Mouse (Mus musculus) hindbrain, embryonic 16.5 days (tissue): ENCODE data around the gene Ndrg3. TPM values are rescaled to one million over a fixed set of nuclear protein-coding genes. Genes with fewer than 3 reads are reported as not detected.

Source experiments
- ATAC-seq: fragments of 200-750 bp; cut with Nextera tagmentation; 2 replicates; pipeline ENCODE4 v1.8.0; 2017; ENCODE audit warnings: moderate TSS enrichment, moderate library complexity
- H3K27ac ChIP-seq: fragments of 300-500 bp; sonication (generic); 2 replicates; pipeline ENCODE4 v1.5.1; 2014; ENCODE audit warnings: low read depth, mild to moderate bottlenecking, control low read depth, low read length, moderate library complexity
- H3K27me3 ChIP-seq: fragments of 300-500 bp; sonication (generic); replicated peaks from 2 replicates; pipeline ENCODE4 v1.6.1; 2014; ENCODE audit warnings: low read length; ENCODE audit not compliant: control insufficient read depth, insufficient read depth
- H3K36me3 ChIP-seq: fragments of 300-500 bp; sonication (generic); 2 replicates; pipeline ENCODE4 v1.6.1; 2014; ENCODE audit warnings: mild to moderate bottlenecking, low read length, moderate library complexity, mixed read lengths; ENCODE audit not compliant: control insufficient read depth, insufficient read depth
- H3K4me1 ChIP-seq: fragments of 300-500 bp; sonication (generic); 2 replicates; pipeline ENCODE4 v1.6.1; 2014; ENCODE audit warnings: low read depth, low read length; ENCODE audit not compliant: control insufficient read depth, insufficient read depth
- H3K4me2 ChIP-seq: fragments of 300-500 bp; sonication (generic); 2 replicates; pipeline ENCODE4 v1.6.1; 2014; ENCODE audit warnings: mild to moderate bottlenecking, low read length, control low read depth, moderate library complexity
- H3K4me3 ChIP-seq: fragments of 300-500 bp; sonication (generic); 2 replicates; pipeline ENCODE4 v1.5.1; 2014; ENCODE audit warnings: mild to moderate bottlenecking, low read length, control low read depth, moderate library complexity
- H3K9ac ChIP-seq: fragments of 300-500 bp; sonication (generic); 2 replicates; pipeline ENCODE4 v1.6.1; 2014; ENCODE audit warnings: low read depth, mild to moderate bottlenecking, control low read depth, low read length, moderate library complexity
- H3K9me3 ChIP-seq: fragments of 300-500 bp; sonication (generic); 2 replicates; pipeline ENCODE4 v1.6.1; 2014; ENCODE audit warnings: mild to moderate bottlenecking, low read length, moderate library complexity; ENCODE audit not compliant: control insufficient read depth
- WGBS: fragments of 180-500 bp; shearing (Covaris S2); extraction: QIAGEN DNeasy Blood & Tissue Kit; methylation state at CpG from one replicate; pipeline ENCODE4 v1.1.7; 2014; 5-methylcytosine and 5-hydroxymethylcytosine counted together
- polyA plus RNA-seq: library from polyadenylated mRNA; unstranded; fragments of >200 nt; fragmentation: Nextera tagmentation; extraction: Ambion mirVana; gene quantifications from 2 replicates; pipeline ENCODE4 v1.2.1, GENCODE M21; 2015

Gene Ndrg3
- polyA plus RNA-seq, 1 experiment from 2014 or later = 181 TPM

DNA sequence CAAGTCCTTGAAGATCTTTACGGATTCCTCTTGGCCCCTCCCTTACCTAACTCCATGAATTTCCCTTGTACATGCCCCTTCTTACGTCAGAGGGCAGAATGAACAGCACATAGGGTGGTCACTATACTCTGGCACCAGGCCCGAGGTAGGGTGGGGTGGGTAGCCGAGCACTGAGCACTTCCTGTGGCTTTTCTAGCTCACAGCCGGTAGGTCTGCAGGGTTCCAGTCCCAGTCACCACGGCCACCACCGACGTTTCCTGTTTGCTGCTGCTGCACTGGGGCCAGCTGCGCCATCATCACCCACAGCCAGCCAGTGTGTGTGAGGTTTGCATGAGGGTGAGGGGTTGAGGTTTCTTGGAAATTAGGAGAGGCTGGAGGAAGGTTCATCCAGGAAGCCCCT lies 114.1 kb downstream of the Ndrg3 start:
- Histone ChIP-seq H3K36me3 (peaks cover 5% of the 10 kb centered on the region), H3K9ac (no peak overlapping the region), H3K27me3 (no peaks in the 10 kb centered on the region), H3K27ac (no peak overlapping the region), H3K4me3 (no peak overlapping the region), H3K4me1 (no peaks in the 10 kb centered on the region), H3K9me3 (no peaks in the 10 kb centered on the region), H3K4me2 (no peak overlapping the region)
- no peak for ATAC-seq
- WGBS = 68% methylated on average over 9 of the region's 9 CpGs

Other genes starting within 250 kb of the Ndrg3 start
- gene Myl9, start 216.6 kb downstream of the Ndrg3 start, polyA plus RNA-seq = 46.9 and 52.0 TPM in 2 replicates
- gene Tgif2, start 152.0 kb downstream of the Ndrg3 start, polyA plus RNA-seq = 16.0 and 20.4 TPM in 2 replicates
- gene 4930518I15Rik, start 134.1 kb downstream of the Ndrg3 start, polyA plus RNA-seq = 6.9 and 8.1 TPM in 2 replicates
- 138 and 151 TPM in 2 replicates for gene Rab5if, start 128.9 kb downstream of the Ndrg3 start, polyA plus RNA-seq
- gene Sla2, start 104.9 kb downstream of the Ndrg3 start, polyA plus RNA-seq = 0.21 and 0.25 TPM in 2 replicates
- 10.5 and 11.6 TPM in 2 replicates for gene Dsn1, start 15.1 kb upstream of the Ndrg3 start, polyA plus RNA-seq
- gene Soga1, start 87.2 kb upstream of the Ndrg3 start, polyA plus RNA-seq = 4.4 and 4.6 TPM in 2 replicates
- gene Tldc2, start 95.0 kb upstream of the Ndrg3 start, polyA plus RNA-seq = not detected in 2 replicates
- gene Samhd1, start 143.2 kb upstream of the Ndrg3 start, polyA plus RNA-seq = 9.5 and 11.1 TPM in 2 replicates
- gene Rbl1, start 212.5 kb upstream of the Ndrg3 start, polyA plus RNA-seq = 4.7 and 5.9 TPM in 2 replicates